Mouse (Mus musculus) forebrain, postnatal 0 days (tissue): ENCODE results near the gene Rps6ka1. TPM values are rescaled to one million over a fixed set of nuclear protein-coding genes. Genes with fewer than 3 reads are reported as not detected.

Experiments used
- ATAC-seq: fragments of 200-750 bp; cut with Nextera tagmentation; 2 replicates; pipeline ENCODE4 v1.8.0; 2017; ENCODE audit warnings: mild to moderate bottlenecking, moderate library complexity
- DNase-seq: peaks from one replicate; pipeline ENCODE4 v3.0.0-alpha.2; 2015
- H3K27ac ChIP-seq: fragments of 300-500 bp; sonication (generic); 2 replicates; pipeline ENCODE4 v1.5.1; 2014; ENCODE audit warnings: low read depth, mild to moderate bottlenecking, antibody characterized with exemption, low read length, moderate library complexity, mixed read lengths
- H3K27me3 ChIP-seq: fragments of 300-500 bp; sonication (generic); 2 replicates; pipeline ENCODE4 v1.6.1; 2014; ENCODE audit warnings: mild to moderate bottlenecking, low read length, mixed read lengths; ENCODE audit not compliant: insufficient read depth
- H3K36me3 ChIP-seq: fragments of 300-500 bp; sonication (generic); 2 replicates; pipeline ENCODE4 v1.6.1; 2014; ENCODE audit warnings: mild to moderate bottlenecking, moderate library complexity; ENCODE audit not compliant: insufficient read depth
- H3K4me1 ChIP-seq: fragments of 300-500 bp; sonication (generic); 2 replicates; pipeline ENCODE4 v1.6.1; 2014; ENCODE audit warnings: antibody characterized with exemption; ENCODE audit not compliant: insufficient read depth
- H3K4me2 ChIP-seq: fragments of 300-500 bp; sonication (generic); 2 replicates; pipeline ENCODE4 v1.6.1; 2014; ENCODE audit warnings: low read depth, mild to moderate bottlenecking, moderate library complexity
- H3K4me3 ChIP-seq: fragments of 300-500 bp; sonication (generic); 2 replicates; pipeline ENCODE4 v1.5.1; 2014; ENCODE audit warnings: low read depth, low read length, mixed read lengths
- H3K9ac ChIP-seq: fragments of 300-500 bp; sonication (generic); 2 replicates; pipeline ENCODE4 v1.6.1; 2014; ENCODE audit warnings: mild to moderate bottlenecking
- H3K9me3 ChIP-seq: fragments of 300-500 bp; sonication (generic); 2 replicates; pipeline ENCODE4 v1.6.1; 2016; ENCODE audit warnings: low read length
- CTCF ChIP-seq: sonication (generic); IDR thresholded peaks from 2 replicates; pipeline ENCODE4 v1.5.1; 2016; ENCODE audit warnings: antibody characterized with exemption, control low read depth, low read depth
- WGBS: fragments of 180-500 bp; shearing (Covaris S2); extraction: QIAGEN DNeasy Blood & Tissue Kit; methylation state at CpG from one replicate; pipeline ENCODE4 v1.1.7; 2014; 5-methylcytosine and 5-hydroxymethylcytosine counted together
- polyA plus RNA-seq: library from polyadenylated mRNA; unstranded; fragments of >200 nt; fragmentation: Nextera tagmentation; extraction: Ambion mirVana; gene quantifications from 2 replicates; pipeline ENCODE4 v1.2.1, GENCODE M21; 2015
- total RNA-seq: library from RNA; depleted of rRNA; stranded (reverse); fragments of >200 nt; gene quantifications from 2 replicates; pipeline ENCODE4 v1.2.3, GENCODE M21; 2014

Rps6ka1 gene
- total and polyA plus RNA-seq, 2 experiments from 2014 or later: 19.4 to 21.4 TPM

DNA sequence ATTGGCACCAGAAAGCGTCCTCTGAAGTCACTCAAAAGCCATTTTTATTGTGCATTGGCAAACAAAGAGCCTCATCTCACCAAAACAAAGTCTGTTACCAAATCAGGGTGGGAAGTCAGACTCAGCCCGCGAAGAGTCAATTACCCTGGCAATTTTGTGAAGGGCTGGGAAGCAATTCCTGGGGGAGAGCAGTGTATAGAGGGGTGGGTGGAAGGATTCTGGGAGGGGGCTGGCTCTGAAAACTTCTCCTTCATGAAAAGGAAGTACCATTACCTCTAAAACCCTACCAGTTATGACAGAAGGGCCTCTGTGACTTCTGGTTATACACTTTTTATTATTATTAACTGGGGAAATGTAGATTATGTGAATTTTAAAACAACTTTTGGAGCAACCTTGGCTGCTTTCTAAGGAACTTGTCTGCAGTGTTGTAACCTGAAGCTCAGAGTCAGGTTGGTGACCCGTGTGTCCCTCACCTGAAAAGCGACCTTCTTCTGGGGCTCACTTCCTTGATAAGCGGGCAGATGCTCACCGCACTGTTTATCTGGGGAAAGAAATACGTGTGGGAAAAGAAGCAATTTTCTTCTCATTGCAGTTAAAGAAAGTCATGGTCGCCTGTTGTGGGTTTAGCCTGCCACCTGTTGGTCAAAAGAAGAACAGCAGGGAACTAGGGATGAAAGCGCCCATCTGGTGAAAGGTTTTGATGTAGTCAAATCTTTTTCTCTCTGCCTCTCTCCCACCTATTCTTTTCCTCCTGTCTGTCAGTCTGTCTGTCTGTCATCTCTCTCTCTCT, 58.1 kb downstream of the Rps6ka1 start:
- H3K4me2 ChIP-seq: no peak overlapping the region
- WGBS: 2% methylated on average over 10 of the region's 10 CpGs

DNA sequence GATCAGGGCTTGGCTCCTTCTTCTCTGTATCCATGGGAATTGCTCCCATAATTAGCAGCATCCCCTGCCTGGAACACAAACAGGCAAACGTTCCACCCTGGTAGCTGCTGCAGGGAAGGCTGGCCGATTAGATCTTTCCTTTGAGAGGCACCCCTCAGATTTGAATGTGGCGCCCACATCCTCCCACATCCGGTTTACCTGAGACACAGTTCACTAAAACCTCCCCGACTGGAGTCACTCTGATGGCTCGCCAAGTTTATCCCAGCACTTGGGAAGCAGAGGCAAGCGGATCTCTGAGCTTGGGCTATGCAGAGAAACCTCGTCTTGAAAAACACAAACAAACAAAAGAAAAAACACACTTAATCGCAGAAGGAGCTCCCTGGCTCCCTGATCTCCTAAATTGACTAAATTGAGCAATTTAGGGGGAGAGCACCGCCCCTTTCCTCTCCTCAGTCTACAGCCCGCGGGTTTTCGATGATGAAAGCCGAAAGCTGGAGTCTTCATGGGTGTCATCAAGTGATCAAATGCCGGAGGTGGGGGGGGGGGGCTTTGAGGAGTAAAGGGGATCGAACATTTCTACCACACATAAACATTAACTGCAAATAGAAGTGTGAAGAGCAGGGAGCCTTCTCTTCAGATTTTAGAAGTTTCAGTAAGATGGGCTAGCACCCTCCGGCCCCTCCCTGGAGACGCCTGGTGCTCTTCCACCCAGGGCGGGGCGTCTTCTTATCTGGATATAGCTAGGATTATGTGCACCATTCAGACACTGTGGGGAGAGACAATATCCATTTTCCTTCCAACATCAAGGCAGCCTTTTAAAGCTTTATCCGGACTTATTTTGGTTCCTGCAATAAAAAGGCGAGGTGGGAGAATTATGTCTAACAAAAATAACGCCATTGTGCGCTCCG, 59.5 kb downstream of the Rps6ka1 start:
- TF ChIP-seq CTCF: no peak
- no peaks in the 10 kb centered on the region for H3K36me3 ChIP-seq
- no peak overlapping the region for H3K9ac ChIP-seq
- H3K27me3 ChIP-seq: no peaks in the 10 kb centered on the region
- H3K27ac ChIP-seq: no peak overlapping the region
- H3K4me2 ChIP-seq: no peak overlapping the region
- ATAC-seq (no peak), DNase-seq (no peak)
- no peaks in the 10 kb centered on the region for H3K4me1 ChIP-seq
- no peaks in the 10 kb centered on the region for H3K9me3 ChIP-seq
- H3K4me3 ChIP-seq: no peak overlapping the region
- 15% methylated on average over 25 of the region's 25 CpGs for WGBS

More for the DNA sequence above, 58.1 kb downstream of the Rps6ka1 start:
- H3K9ac ChIP-seq: no peak overlapping the region
- peak; percentile 89 for DNase-seq
- ATAC-seq: peak; percentile 54; the same call in 1 of the 2 replicates
- peak; percentile 96 for TF ChIP-seq CTCF
- no peak overlapping the region for H3K27ac ChIP-seq
- H3K9me3 ChIP-seq: no peaks in the 10 kb centered on the region
- no peaks in the 10 kb centered on the region for H3K27me3 ChIP-seq
- no peak overlapping the region for H3K4me3 ChIP-seq
- no peaks in the 10 kb centered on the region for H3K4me1 ChIP-seq
- H3K36me3 ChIP-seq: no peaks in the 10 kb centered on the region

DNA sequence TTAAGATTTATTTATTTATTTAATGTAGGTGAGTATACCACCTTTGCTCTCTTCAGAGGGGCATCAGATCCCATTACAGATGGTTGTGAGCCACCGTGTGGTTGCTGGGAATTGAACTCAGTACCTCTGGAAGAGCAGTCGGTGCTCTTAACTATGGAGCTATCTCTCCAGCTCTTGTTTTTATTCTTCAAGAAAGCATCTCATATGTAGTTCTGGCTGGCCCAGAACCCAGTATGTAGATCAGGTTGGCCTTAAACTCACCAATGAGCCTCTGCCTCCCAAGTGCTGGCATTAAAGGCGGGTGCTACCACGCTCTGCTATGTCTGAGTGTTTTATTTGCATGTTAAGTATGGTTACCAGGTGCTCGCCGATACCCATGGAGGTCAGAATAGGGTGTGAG, 60.2 kb downstream of the Rps6ka1 start:
- no peak overlapping the region for H3K9ac ChIP-seq
- H3K4me1 ChIP-seq: no peaks in the 10 kb centered on the region
- 86% methylated on average over 6 of the region's 6 CpGs for WGBS
- H3K27me3 ChIP-seq: no peaks in the 10 kb centered on the region
- no peak overlapping the region for H3K4me3 ChIP-seq
- no peaks in the 10 kb centered on the region for H3K9me3 ChIP-seq
- H3K27ac ChIP-seq: no peak overlapping the region
- DNase-seq (no peak), ATAC-seq (no peak)
- no peak overlapping the region for H3K4me2 ChIP-seq
- no peaks in the 10 kb centered on the region for H3K36me3 ChIP-seq
- no peak for TF ChIP-seq CTCF

DNA sequence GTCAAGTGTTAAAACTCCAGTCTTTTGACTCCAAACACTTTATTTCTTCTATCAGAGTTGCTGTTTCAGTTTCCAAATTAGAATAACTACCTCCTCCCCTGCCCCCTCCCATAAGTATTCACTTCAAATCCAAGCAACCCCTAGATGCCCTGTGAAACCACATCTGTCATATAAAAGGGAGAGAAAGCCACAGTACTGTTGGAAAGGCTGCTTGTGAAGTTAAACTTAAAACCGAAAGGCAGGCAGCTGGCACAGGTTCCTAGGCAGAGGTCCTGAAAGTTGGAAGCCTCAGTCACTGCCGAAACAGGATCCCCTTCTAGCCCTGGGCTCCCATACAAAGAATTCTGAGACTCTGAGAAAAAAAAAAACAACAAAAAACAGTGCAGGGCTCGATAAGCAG, 61.9 kb downstream of the Rps6ka1 start:
- no peak for TF ChIP-seq CTCF
- DNase-seq (no peak), ATAC-seq (no peak)
- 39% methylated on average over 3 of the region's 3 CpGs for WGBS
- Histone ChIP-seq H3K4me2 (no peak overlapping the region), H3K4me3 (no peak overlapping the region), H3K4me1 (no peaks in the 10 kb centered on the region), H3K9me3 (no peaks in the 10 kb centered on the region), H3K27ac (no peak overlapping the region), H3K9ac (no peak overlapping the region), H3K36me3 (no peaks in the 10 kb centered on the region), H3K27me3 (no peaks in the 10 kb centered on the region)

DNA sequence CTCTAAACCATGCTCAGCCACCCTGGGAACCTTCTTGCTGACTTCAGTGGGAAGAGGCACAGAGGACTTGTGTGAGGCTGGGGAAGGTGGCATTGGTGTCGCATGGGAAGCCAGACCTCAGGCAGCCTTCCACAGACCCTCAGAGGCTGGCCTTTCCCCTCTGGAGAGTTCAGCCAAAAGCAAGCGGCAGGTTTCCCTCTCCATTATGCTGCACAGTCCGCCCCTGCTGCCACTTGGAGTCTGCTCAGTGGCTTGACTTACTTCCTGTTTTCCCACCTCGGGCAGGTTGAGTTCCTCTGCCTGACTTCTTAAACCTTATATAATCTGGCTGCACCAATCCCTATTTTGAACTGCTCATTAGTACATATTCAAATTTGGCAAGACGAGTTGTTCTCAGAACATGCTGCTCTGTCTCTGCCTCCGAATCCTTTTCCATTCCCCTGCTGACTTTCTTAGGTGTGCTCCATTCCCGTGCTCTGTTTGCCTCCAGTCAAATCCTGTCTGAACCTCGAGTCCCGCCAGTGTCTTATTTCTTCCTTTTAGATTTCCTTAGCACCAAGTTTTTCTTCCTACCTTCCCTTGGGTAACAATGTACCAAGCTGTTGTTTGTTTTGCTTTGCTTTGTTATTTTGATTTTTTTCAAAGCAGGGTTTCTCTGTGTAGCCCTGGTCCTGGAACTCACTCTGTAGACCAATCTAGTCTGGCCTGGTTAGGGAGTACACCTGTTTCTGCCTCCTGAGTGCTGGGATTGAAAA, 66.6 kb downstream of the Rps6ka1 start:
- ATAC-seq (no peak), DNase-seq (no peak)
- H3K4me3 ChIP-seq: no peak overlapping the region
- H3K9ac ChIP-seq: no peak overlapping the region
- no peaks in the 10 kb centered on the region for H3K27me3 ChIP-seq
- H3K9me3 ChIP-seq: no peaks in the 10 kb centered on the region
- TF ChIP-seq CTCF: no peak
- H3K36me3 ChIP-seq: no peaks in the 10 kb centered on the region
- no peaks in the 10 kb centered on the region for H3K4me1 ChIP-seq
- no peak overlapping the region for H3K27ac ChIP-seq
- whole genome bisulfite sequencing: 43% methylated on average over 9 of the region's 9 CpGs
- no peak overlapping the region for H3K4me2 ChIP-seq

DNA sequence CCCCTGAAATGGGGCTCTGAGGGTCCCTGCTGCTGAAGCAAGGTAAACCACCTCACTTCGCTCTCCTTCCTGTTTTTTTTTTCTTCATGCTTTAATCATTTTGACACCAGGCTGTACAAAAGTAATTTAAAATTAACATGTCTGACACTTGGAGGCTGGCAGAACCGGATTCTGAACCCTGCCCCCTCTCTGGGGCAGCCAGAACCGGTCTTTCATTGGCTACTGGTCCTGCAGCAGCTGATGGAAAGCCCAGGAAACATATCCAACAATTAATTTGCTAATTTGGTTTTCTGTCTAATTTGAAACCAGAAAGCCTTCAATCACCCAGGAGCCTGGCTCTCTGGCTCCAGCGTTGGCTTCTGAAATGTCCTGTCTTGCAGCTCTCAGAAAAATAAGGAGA, 67.4 kb downstream of the Rps6ka1 start:
- Histone ChIP-seq H3K27me3 (no peaks in the 10 kb centered on the region), H3K27ac (no peak overlapping the region), H3K9me3 (no peaks in the 10 kb centered on the region), H3K4me3 (no peak overlapping the region), H3K9ac (no peak overlapping the region), H3K4me1 (peaks cover under 1% of the 10 kb centered on the region; the same call in 1 of the 2 replicates), H3K4me2 (no peak overlapping the region), H3K36me3 (no peaks in the 10 kb centered on the region)
- ATAC-seq: no peak
- 42% methylated on average over 4 of the region's 4 CpGs for WGBS
- TF ChIP-seq CTCF: no peak
- no peak for DNase-seq
